11 mouse cellular contexts compared by ENCODE assay signal in genomic region chr1:78189016-78189415, GRCm38 (mm10). TPM values are rescaled to one million over a fixed set of nuclear protein-coding genes. Genes with fewer than 3 reads are reported as not detected.
A peak's percentile ranks its signal among the peaks of the same experiment; 100 is the strongest.
DNase-seq lines count a peak whose midpoint lies in the region; ATAC-seq and TF ChIP-seq lines count a peak whose summit lies in the region.
"Had no signal": no experiment of that assay in that cellular context is flagged by ENCODE, and none has a peak within 500 bp of the region (broad histone marks: within the 10 kb centered on the region; RNA-seq: fewer than 3 reads in every experiment).

No protein-coding gene starts in this region.

- peak overlapping the region; percentile 61 for H3K4me2 ChIP-seq in forebrain, embryonic 13.5 days
- peak overlapping the region; percentile 72 for H3K4me2 ChIP-seq in midbrain, embryonic 11.5 days

- H3K79me2 ChIP-seq in C2C12 (ENCODE audit: control insufficient read depth, insufficient read depth) = no peaks in the 10 kb centered on the region

- H3ac ChIP-seq in C2C12 (ENCODE audit: control insufficient read depth, insufficient read length, low read depth) = peak overlapping the region; percentile 54

- no peaks in the 10 kb centered on the region for H3K79me3 ChIP-seq in C2C12 (ENCODE audit: low read depth)

- peak overlapping the region; percentile 36 for H3K4me3 ChIP-seq in C2C12 (ENCODE audit: insufficient read depth, poor library complexity, severe bottlenecking)
- H3K4me3 ChIP-seq in forebrain, embryonic 13.5 days = peak overlapping the region; percentile 31
- H3K4me3 ChIP-seq in midbrain, embryonic 11.5 days (ENCODE audit: low read depth, low read length) = peak overlapping the region; percentile 71

- peak; percentile 65 for DNase-seq in heart, adult 11 months
- DNase-seq in heart, adult 18-20 months = no peak
- peak; percentile 97 for DNase-seq in midbrain, embryonic 11.5 days (ENCODE audit: low spot score, missing footprints)
- no peak for DNase-seq in layer of hippocampus, postnatal 14 days (ENCODE audit: low spot score in 2 of 2)
- DNase-seq in frontal cortex, postnatal 36 days (ENCODE audit: low spot score in 2 of 2) = no peak
- DNase-seq in cerebellum, adult 11-12 months = no peak
- DNase-seq: adrenal gland, postnatal 10 days; thymus, postnatal 36 days had no signal

- H3K4me1 ChIP-seq in forebrain, embryonic 13.5 days = peaks cover 29% of the 10 kb centered on the region
- H3K4me1 ChIP-seq in midbrain, embryonic 11.5 days (ENCODE audit: control insufficient read depth, insufficient read depth, low read length) = peaks cover 25% of the 10 kb centered on the region

- no peak for TF ChIP-seq CTCF in C2C12 (IDR thresholded peaks at IDR 0.05; ENCODE audit: control insufficient read depth, insufficient read depth, insufficient read length)

- H3K9ac ChIP-seq in forebrain, embryonic 13.5 days = no peak overlapping the region
- peak overlapping the region; percentile 85 for H3K9ac ChIP-seq in midbrain, embryonic 11.5 days (ENCODE audit: low read length)

- H3K9me3 ChIP-seq in forebrain, embryonic 13.5 days (replicated peaks) = no peaks in the 10 kb centered on the region
- H3K9me3 ChIP-seq in midbrain, embryonic 11.5 days (ENCODE audit: control insufficient read depth, low read length) = no peaks in the 10 kb centered on the region

- H3K27ac ChIP-seq in forebrain, embryonic 13.5 days = no peak overlapping the region
- H3K27ac ChIP-seq in midbrain, embryonic 11.5 days (ENCODE audit: low read depth, low read length) = peak overlapping the region; percentile 91

- no peaks in the 10 kb centered on the region for H3K27me3 ChIP-seq in C2C12 (ENCODE audit: control insufficient read depth, insufficient read depth, insufficient read length)
- H3K27me3 ChIP-seq in forebrain, embryonic 13.5 days = peaks cover 98% of the 10 kb centered on the region
- peaks cover 68% of the 10 kb centered on the region for H3K27me3 ChIP-seq in midbrain, embryonic 11.5 days (ENCODE audit: control insufficient read depth, insufficient read depth, low read length)

- no peaks in the 10 kb centered on the region for H3K36me3 ChIP-seq in C2C12 (ENCODE audit: control insufficient read depth, insufficient read depth)
- no peaks in the 10 kb centered on the region for H3K36me3 ChIP-seq in forebrain, embryonic 13.5 days (ENCODE audit: poor library complexity, severe bottlenecking)
- H3K36me3 ChIP-seq in midbrain, embryonic 11.5 days (ENCODE audit: control insufficient read depth, insufficient read depth, low read length) = no peaks in the 10 kb centered on the region; the same call in 1 of the 2 replicates

- ATAC-seq in forebrain, embryonic 13.5 days = no peak
- ATAC-seq in midbrain, embryonic 11.5 days (ENCODE audit: low FRiP score) = peak; percentile 36

- WGBS in forebrain, embryonic 13.5 days = under 1% methylated on average over 16 of the region's 16 CpGs
- WGBS in midbrain, embryonic 11.5 days = under 1% methylated on average over 16 of the region's 16 CpGs

TF ChIP-seq in C2C12, 6 proteins besides CTCF, POLR2A, EP300 and RAD21:
- TF ChIP-seq FOSL1 (IDR thresholded peaks at IDR 0.05; ENCODE audit: insufficient read depth, low read length, poor library complexity, severe bottlenecking) = no peak
- TF ChIP-seq MYOD1 (IDR thresholded peaks at IDR 0.05; ENCODE audit: control insufficient read depth, insufficient read length, low read depth) = no peak
- no peak for TF ChIP-seq MAX (IDR thresholded peaks at IDR 0.05)
- no peak for TF ChIP-seq MYOG (IDR thresholded peaks at IDR 0.05; ENCODE audit: control insufficient read depth, extremely low read depth, insufficient read length)
- no peak for TF ChIP-seq USF1 (IDR thresholded peaks at IDR 0.05; ENCODE audit: low read depth)
- no peak for TF ChIP-seq CEBPB (IDR thresholded peaks at IDR 0.05; ENCODE audit: low read depth)

RNA-seq across cellular contexts. Expression of gene Pax3, which starts 7.9 kb away (rescaled TPM):
- not detected for total RNA-seq in heart, adult 18-20 months (2021)
- polyA plus RNA-seq in C2C12 (2012; fragmentation: generic; extraction: Trizol) = 0.23 TPM
- 0.53 and 0.65 TPM in 2 replicates for polyA plus RNA-seq in forebrain, embryonic 13.5 days (2015; fragmentation: Nextera tagmentation; extraction: Ambion mirVana)
- polyA plus RNA-seq in midbrain, embryonic 11.5 days (2014; fragmentation: Nextera tagmentation; extraction: Ambion mirVana) = 38.1 and 41.5 TPM in 2 replicates
- total RNA-seq in layer of hippocampus, postnatal 14 days (2021) = not detected
- total RNA-seq: liver, adult 2 months had no signal
- polyA plus RNA-seq: liver, adult 2 months had no signal

Comparison
In these comparisons a context has a peak if more than half of its experiments do, and no peak if none do; other contexts are left out.
1. DNase-seq: peak in heart, adult 11 months (single experiment) and midbrain, embryonic 11.5 days (single experiment); none in heart, adult 18-20 months (0 of 2), layer of hippocampus, postnatal 14 days (0 of 2), frontal cortex, postnatal 36 days (0 of 2) and cerebellum, adult 11-12 months (single experiment).
2. RNA of gene Pax3, which starts 7.9 kb away (polyA plus RNA-seq): 38.1 to 41.5 TPM in midbrain, embryonic 11.5 days; 0.53 to 0.65 TPM in forebrain, embryonic 13.5 days and 0.23 TPM in C2C12 (single experiment); every median in the first group is over 10 times any median in the second.
3. Peak in every context shown above with its lines, with median percentiles within 50 percentile points of each other: H3K4me3 ChIP-seq.